Mouse (Mus musculus) stomach, postnatal 0 days (tissue): ENCODE results near the gene Cntf. TPM values are rescaled to one million over a fixed set of nuclear protein-coding genes. Genes with fewer than 3 reads are reported as not detected.

ENCODE experiments used
- ATAC-seq: fragments of 200-750 bp; cut with Nextera tagmentation; 2 replicates; pipeline ENCODE4 v1.8.0; 2017; ENCODE audit not compliant: low FRiP score, low TSS enrichment
- DNase-seq: peaks from one replicate; pipeline ENCODE4 v3.0.0-alpha.2; 2016; ENCODE audit warnings: low spot score
- H3K27ac ChIP-seq: fragments of 300-500 bp; sonication (generic); replicated peaks from 2 replicates; pipeline ENCODE4 v1.5.1; 2014; ENCODE audit warnings: mild to moderate bottlenecking, control low read depth
- H3K27me3 ChIP-seq: fragments of 300-500 bp; sonication (generic); 2 replicates; pipeline ENCODE4 v1.6.1; 2014; ENCODE audit warnings: low read length; ENCODE audit not compliant: control insufficient read depth, insufficient read depth
- H3K36me3 ChIP-seq: fragments of 300-500 bp; sonication (generic); 2 replicates; pipeline ENCODE4 v1.6.1; 2014; ENCODE audit warnings: low read length, mixed read lengths; ENCODE audit not compliant: control insufficient read depth, insufficient read depth
- H3K4me1 ChIP-seq: fragments of 300-500 bp; sonication (generic); replicated peaks from 2 replicates; pipeline ENCODE4 v1.6.1; 2014; ENCODE audit warnings: antibody characterized with exemption; ENCODE audit not compliant: control insufficient read depth, insufficient read depth
- H3K4me2 ChIP-seq: fragments of 300-500 bp; sonication (generic); replicated peaks from 2 replicates; pipeline ENCODE4 v1.6.1; 2014; ENCODE audit warnings: low read depth, mild to moderate bottlenecking, control low read depth, moderate library complexity
- H3K4me3 ChIP-seq: fragments of 300-500 bp; sonication (generic); 2 replicates; pipeline ENCODE4 v1.5.1; 2014; ENCODE audit warnings: low read depth, low read length, control low read depth
- H3K9ac ChIP-seq: fragments of 300-500 bp; sonication (generic); 2 replicates; pipeline ENCODE4 v1.6.1; 2014; ENCODE audit warnings: mild to moderate bottlenecking, low read length, control low read depth, mixed read lengths
- H3K9me3 ChIP-seq: fragments of 300-500 bp; sonication (generic); 2 replicates; pipeline ENCODE4 v1.6.1; 2016; ENCODE audit warnings: low read length; ENCODE audit not compliant: control insufficient read depth
- CTCF ChIP-seq: IDR thresholded peaks from 2 replicates; pipeline ENCODE4 v1.5.1; 2016; ENCODE audit warnings: antibody characterized with exemption, low read depth, mild to moderate bottlenecking, moderate library complexity
- EP300 ChIP-seq: optimal IDR thresholded peaks from 2 replicates; pipeline ENCODE3; 2016; ENCODE audit warnings: antibody characterized with exemption
- WGBS: fragments of 180-500 bp; shearing (Covaris S2); extraction: QIAGEN DNeasy Blood & Tissue Kit; methylation state at CpG from one replicate; pipeline ENCODE4 v1.1.7; 2014; 5-methylcytosine and 5-hydroxymethylcytosine counted together
- polyA plus RNA-seq: library from polyadenylated mRNA; unstranded; fragments of >200 nt; fragmentation: Nextera tagmentation; extraction: Ambion mirVana; gene quantifications from 2 replicates; pipeline ENCODE4 v1.2.1, GENCODE M21; 2015

Cntf gene
- polyA plus RNA-seq, 1 experiment from 2014 or later: 0.55 TPM

DNA sequence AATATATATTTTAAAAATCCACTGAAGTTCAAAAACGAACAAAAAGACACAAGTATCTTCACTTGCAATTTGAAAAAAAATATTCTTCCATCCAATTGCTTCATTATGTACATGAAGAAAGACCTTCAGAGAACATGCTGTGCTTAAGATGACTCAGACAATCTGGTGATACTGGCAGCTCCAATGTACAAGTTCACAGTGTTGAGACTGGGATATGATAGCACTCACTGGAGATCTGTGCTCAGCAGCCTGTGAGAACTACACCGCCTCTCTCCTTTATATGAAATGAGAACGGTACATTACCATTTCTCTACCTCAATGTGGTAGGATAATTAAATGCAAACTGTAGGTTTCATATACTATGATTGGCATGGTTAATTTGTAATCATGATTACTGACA, 37.4 kb upstream of the Cntf start:
- Histone ChIP-seq H3K4me2 (no peak overlapping the region), H3K4me1 (no peaks in the 10 kb centered on the region), H3K36me3 (no peaks in the 10 kb centered on the region), H3K27ac (no peak overlapping the region), H3K9me3 (no peaks in the 10 kb centered on the region), H3K4me3 (no peak overlapping the region), H3K27me3 (no peaks in the 10 kb centered on the region), H3K9ac (no peak overlapping the region)
- DNase-seq (no peak), ATAC-seq (no peak)
- TF ChIP-seq EP300 (no peak), CTCF (no peak)
- WGBS: 82% methylated on average over 3 of the region's 3 CpGs

GRCm38 (mm10) chr19:12801046-12801445, 35.6 kb upstream of the Cntf start:
- Histone ChIP-seq H3K27ac (no peak overlapping the region), H3K9me3 (no peaks in the 10 kb centered on the region), H3K4me1 (no peaks in the 10 kb centered on the region), H3K36me3 (no peaks in the 10 kb centered on the region), H3K27me3 (no peaks in the 10 kb centered on the region), H3K4me3 (no peak overlapping the region), H3K9ac (no peak overlapping the region), H3K4me2 (no peak overlapping the region)
- WGBS: 68% methylated on average over 3 of the region's 3 CpGs
- TF ChIP-seq CTCF (no peak), EP300 (no peak)
- no peak for DNase-seq
- no peak for ATAC-seq

- no peak overlapping the region for H3K4me3 ChIP-seq
- no peaks in the 10 kb centered on the region for H3K36me3 ChIP-seq
- DNase-seq (no peak), ATAC-seq (no peak)
- H3K4me1 ChIP-seq: no peaks in the 10 kb centered on the region
- H3K4me2 ChIP-seq: no peak overlapping the region
- H3K9ac ChIP-seq: no peak overlapping the region
- 78% methylated on average over 2 of the region's 2 CpGs for WGBS
- TF ChIP-seq EP300 (no peak), CTCF (no peak)
- H3K27me3 ChIP-seq: no peaks in the 10 kb centered on the region
- no peak overlapping the region for H3K27ac ChIP-seq
- no peaks in the 10 kb centered on the region for H3K9me3 ChIP-seq
Observed at GRCm38 (mm10) chr19:12800621-12801020, 35.2 kb upstream of the Cntf start.

GRCm38 (mm10) chr19:12799081-12799480, 33.6 kb upstream of the Cntf start:
- TF ChIP-seq CTCF (no peak), EP300 (no peak)
- H3K9me3 ChIP-seq: no peaks in the 10 kb centered on the region
- no peak overlapping the region for H3K27ac ChIP-seq

GRCm38 (mm10) chr19:12798404-12798803, 33.0 kb upstream of the Cntf start:
- Histone ChIP-seq H3K9me3 (no peaks in the 10 kb centered on the region), H3K9ac (no peak overlapping the region), H3K4me2 (no peak overlapping the region), H3K4me1 (no peaks in the 10 kb centered on the region), H3K36me3 (no peaks in the 10 kb centered on the region), H3K4me3 (no peak overlapping the region), H3K27ac (no peak overlapping the region), H3K27me3 (no peaks in the 10 kb centered on the region)
- DNase-seq (no peak), ATAC-seq (no peak)
- 76% methylated on average over 4 of the region's 4 CpGs for WGBS
- no peak for TF ChIP-seq EP300
- no peak for TF ChIP-seq CTCF

More at GRCm38 (mm10) chr19:12799081-12799480, 33.6 kb upstream of the Cntf start:
- no peak overlapping the region for H3K4me3 ChIP-seq
- no peak overlapping the region for H3K4me2 ChIP-seq
- H3K4me1 ChIP-seq: no peaks in the 10 kb centered on the region
- 88% methylated on average over 3 of the region's 3 CpGs for WGBS
- no peak for DNase-seq
- ATAC-seq: no peak
- no peaks in the 10 kb centered on the region for H3K36me3 ChIP-seq
- H3K9ac ChIP-seq: no peak overlapping the region; the same call in 1 of the 2 replicates
- no peaks in the 10 kb centered on the region for H3K27me3 ChIP-seq

GRCm38 (mm10) chr19:12797071-12797470, 31.6 kb upstream of the Cntf start:
- DNase-seq: no peak
- no peaks in the 10 kb centered on the region for H3K36me3 ChIP-seq
- no peak for TF ChIP-seq EP300
- TF ChIP-seq CTCF: peak; percentile 75

More at GRCm38 (mm10) chr19:12797071-12797470, 31.6 kb upstream of the Cntf start:
- Histone ChIP-seq H3K27ac (peak overlapping the region; percentile 100), H3K4me1 (no peaks in the 10 kb centered on the region), H3K4me2 (peak overlapping the region; percentile 48), H3K9ac (peak overlapping the region; percentile 47), H3K4me3 (peak overlapping the region; percentile 96), H3K9me3 (no peaks in the 10 kb centered on the region), H3K27me3 (no peaks in the 10 kb centered on the region)
- no peak for ATAC-seq
- under 1% methylated on average over 7 of the region's 7 CpGs for WGBS
